Mouse (Mus musculus) B cell, adult 2 months (primary cell): ENCODE measurements around the gene Gm14743.
"Not testable (repeated sequence)": the region's sequence is repeated elsewhere in the genome, so short reads cannot be mapped to it uniquely, and the experiment has no call there.

Experiments used
- DNase-seq, 2 experiments: peaks; one replicate each; pipeline ENCODE4 v3.0.0; 2022

The Gm14743 gene

DNA sequence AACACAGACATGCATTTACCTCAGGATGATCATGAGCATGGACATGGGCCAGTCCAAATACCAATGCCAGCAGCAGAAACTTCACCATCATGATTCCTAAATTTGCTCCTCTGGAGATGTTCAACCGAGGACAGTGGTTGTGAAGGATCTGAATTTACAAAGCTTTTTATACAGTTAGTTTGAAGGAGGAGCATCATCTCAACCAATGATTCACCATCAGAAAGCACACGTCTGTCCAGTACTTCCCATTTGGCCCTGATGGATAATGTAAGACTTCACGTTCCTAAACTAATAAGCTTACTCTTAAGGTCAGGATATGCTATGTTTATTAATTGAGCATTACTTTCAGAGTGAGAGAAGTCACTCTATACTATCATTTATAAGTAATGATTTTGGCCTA, at the start of gene Gm14743:
Gene Gm14743 (minus strand): TSS at position 101 of the 400 bp plus-strand sequence.
- not testable (repeated sequence) for DNase-seq

DNA sequence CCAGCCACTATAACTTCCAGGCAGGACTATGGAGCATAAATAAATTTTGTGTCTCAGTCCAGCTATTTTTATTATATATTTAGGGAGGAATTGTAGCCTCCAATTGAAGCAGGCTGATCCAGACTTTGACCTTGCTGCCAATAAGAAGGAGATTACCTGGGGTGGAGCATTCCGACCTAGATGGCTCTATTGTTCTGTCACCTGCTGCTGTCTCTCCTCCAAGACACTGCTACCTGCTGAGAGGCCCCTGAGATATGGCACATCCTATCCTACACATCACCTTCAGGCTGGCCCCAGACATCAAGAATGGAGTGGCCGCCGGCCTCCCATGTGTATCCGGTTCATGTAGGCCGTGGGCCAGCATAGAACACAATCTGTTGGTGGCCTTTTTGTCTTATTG, 42.9 kb downstream of the Gm14743 start:
- no peak for DNase-seq

DNA sequence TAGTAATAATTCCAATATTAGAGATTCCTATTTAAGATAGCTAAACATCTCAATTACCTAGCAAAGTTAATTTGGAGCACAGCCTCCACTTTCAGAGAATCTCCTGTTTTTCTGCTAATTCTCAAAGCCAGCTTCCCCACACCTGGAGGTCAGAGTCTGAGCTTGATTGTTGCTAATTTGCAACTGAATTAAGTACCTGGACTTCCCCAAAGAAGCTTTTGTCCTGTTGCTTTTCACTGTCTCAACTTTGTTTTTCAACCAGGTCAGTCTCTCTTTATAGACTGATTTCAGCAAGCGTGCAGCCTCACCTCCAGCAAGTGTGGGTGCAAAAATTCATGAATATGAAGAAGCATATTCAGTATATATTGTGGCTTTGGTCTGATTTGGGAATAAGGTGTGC, 43.5 kb downstream of the Gm14743 start:
- not testable (repeated sequence) for DNase-seq
